Mouse (Mus musculus) layer of hippocampus, adult 9-11 months (tissue): Measurements from ENCODE around the gene Gpr39.
"Not testable (repeated sequence)": the region's sequence is repeated elsewhere in the genome, so short reads cannot be mapped to it uniquely, and the experiment has no call there.

ENCODE experiments used
- DNase-seq: peaks from one replicate; pipeline ENCODE4 v3.0.0; 2022

Gene Gpr39

DNA sequence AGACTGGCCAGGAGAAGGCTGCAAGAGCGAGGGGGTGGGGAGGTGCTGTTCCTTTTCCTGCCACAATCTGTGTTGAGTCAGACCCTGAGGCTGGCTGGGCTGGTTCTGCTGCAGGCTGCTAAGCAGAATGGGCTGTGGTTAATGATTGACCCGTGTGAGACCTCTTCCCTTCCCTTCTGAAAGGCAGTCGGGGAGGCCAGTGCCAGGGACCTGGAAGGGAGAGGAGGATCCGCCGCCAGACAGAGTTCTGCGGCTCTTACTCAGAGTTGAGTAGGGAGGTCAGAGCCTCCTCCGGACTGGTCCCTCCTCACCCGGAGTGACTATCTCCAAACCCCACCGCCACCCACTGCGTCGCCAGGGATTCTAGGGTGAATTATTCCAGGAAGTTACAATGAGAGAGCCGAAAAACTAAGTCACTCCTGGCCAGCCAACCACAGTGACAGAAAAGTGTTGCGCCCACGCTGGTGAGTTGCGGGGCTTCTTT lies at the start of gene Gpr39:
Gene Gpr39 (plus strand): TSS at position 206 of the 484 bp plus-strand sequence.
- no peak for DNase-seq

- DNase-seq, result no peak
Observed at GRCm38 (mm10) chr1:125639501-125640253, 37.1 kb upstream of the Gpr39 start.

DNA sequence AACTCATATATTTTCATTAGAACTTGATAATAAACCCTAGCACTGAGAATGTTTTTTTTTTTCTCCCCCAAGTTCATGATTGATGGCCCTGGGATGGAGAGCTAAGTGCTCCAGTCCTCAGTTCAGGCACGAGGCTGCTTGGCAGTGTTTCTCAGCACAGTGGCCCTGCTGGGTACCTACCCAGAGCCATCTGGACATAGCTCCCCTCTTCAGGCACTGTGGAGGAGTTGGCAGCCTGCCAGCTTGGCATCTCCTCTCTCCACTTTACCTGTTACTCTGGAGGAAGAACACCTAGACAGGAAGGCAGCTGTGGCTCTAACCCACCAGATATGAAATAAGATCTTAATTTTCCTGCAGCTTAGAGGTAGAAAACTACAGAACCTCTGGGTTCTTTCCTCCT lies 33.2 kb upstream of the Gpr39 start:
- no peak for DNase-seq

GRCm38 (mm10) chr1:125646816-125647215 lies 30.0 kb upstream of the Gpr39 start:
- DNase-seq, result not testable (repeated sequence)

GRCm38 (mm10) chr1:125648011-125648410 lies 28.8 kb upstream of the Gpr39 start:
- DNase-seq, result no peak

- no peak for DNase-seq
Observed at GRCm38 (mm10) chr1:125649056-125649455, 27.7 kb upstream of the Gpr39 start.

GRCm38 (mm10) chr1:125652836-125653594 lies 23.8 kb upstream of the Gpr39 start:
- DNase-seq, result no peak

DNA sequence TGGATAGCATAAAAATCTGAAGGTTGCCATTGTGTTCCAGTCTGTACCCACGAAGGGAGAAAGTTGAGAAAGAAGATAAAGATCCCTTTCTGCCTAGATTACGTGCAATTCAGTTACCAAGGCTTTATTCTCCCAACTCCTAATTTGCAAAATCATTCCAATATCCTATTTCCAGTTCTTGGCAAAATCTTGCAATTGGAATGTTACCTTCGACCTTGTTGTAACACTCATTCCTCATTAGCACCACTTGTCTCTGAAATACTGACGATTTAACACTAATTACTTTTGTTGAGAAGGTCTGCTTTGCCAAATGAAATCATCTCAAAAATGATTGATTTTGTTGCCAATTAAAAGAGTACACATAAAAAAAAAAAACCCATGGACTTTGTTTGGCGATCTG lies 19.4 kb upstream of the Gpr39 start:
- DNase-seq, result no peak

GRCm38 (mm10) chr1:125660151-125660550 lies 16.6 kb upstream of the Gpr39 start:
- DNase-seq, result no peak

DNA sequence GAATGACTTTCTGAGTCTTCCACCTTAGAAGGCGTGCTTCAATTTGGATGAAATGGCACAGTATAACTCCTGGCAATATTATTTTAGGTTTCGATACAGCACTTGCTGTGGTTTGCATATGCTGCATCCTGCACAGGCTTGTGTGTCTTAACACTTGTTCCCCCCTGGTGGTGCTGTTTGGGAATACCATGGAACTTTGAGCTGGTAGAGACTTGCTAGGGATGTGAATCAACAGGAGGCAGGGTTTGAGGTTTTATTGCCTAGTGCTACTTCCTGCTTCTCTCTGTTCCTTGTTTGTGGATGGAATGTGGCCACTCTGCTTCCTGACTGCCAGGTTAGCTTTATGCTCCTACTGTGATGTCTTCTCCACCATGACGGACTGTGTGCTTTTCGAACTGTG lies 15.9 kb upstream of the Gpr39 start:
- no peak for DNase-seq

DNA sequence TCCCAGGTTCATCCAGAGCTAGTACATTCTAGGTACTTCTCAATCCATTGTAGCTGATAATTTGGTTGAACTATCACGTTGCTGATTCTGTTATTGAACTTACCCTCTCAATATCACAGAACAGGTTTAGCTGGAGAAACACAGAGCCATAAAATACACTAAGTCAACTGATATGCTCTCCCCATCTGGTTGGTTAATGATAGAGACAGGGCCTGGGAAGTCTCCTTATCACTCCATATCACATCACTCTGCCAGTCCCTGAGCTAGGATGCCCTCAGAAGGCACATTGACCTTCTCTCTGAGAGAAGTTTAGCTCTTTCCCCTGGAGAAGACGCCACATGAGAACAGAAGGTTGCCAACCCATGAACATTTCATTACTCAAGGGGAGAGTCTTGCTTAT lies 14.7 kb upstream of the Gpr39 start:
- no peak for DNase-seq

GRCm38 (mm10) chr1:125662660-125663059 lies 14.1 kb upstream of the Gpr39 start:
- DNase-seq, result no peak

DNA sequence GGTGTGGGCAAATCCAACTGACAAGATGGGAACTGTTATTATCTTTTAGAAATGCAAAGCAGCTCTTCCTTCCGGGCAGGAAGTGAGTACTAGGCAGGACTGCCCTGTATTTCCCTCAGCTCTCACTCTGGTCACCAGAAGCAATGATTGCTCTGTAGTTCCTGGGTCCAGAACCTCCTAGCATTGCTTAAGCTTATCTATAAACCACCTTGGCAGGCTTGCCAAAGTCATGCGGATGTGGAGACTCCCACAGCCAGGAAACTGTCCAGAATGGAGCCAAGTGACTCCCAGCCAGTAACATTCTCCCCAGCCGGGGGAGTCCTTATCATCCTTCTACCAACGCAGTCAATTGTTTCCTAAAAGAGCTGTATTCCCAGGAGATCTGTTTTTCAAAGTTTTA lies 13.7 kb upstream of the Gpr39 start:
- no peak for DNase-seq

GRCm38 (mm10) chr1:125665127-125665637 lies 11.6 kb upstream of the Gpr39 start:
- no peak for DNase-seq

GRCm38 (mm10) chr1:125669035-125669434 lies 7.8 kb upstream of the Gpr39 start:
- no peak for DNase-seq

- DNase-seq, result no peak
Observed at GRCm38 (mm10) chr1:125675186-125675585, 1.6 kb upstream of the Gpr39 start.

DNA sequence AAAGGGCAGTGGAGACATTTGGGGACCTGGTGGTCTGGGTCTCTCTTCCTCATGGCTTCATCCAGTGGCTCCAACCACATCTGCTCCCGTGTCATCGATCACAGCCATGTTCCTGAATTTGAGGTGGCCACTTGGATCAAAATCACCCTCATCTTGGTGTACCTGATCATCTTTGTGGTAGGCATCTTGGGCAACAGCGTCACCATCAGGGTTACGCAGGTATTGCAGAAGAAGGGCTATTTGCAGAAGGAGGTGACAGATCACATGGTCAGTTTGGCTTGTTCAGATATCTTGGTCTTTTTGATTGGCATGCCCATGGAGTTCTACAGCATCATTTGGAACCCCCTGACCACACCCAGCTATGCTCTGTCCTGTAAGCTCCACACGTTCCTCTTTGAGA lies 491 bp downstream of the Gpr39 start:
- no peak for DNase-seq

- DNase-seq, result no peak
Observed at GRCm38 (mm10) chr1:125679522-125680077, 2.8 kb downstream of the Gpr39 start.

DNA sequence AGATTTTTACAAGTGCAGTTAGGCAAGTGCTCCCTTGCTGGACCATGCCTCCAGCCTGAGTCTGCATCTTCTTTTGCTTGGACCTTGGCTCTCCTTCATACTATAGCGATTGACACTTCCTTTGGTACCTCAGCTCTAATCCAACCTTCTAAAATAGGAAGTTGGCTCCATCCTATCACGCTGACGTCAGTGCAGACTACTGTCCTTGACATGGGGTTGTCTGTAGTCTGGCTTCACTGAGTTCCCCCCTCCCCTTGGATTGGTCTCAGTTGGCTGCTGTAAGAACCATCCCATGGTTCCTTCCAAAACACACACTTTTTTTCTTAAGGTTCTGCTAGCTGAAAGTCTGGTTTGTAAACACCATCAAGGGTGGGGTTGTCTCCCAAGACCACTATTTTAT lies 7.6 kb downstream of the Gpr39 start:
- DNase-seq, result no peak

DNA sequence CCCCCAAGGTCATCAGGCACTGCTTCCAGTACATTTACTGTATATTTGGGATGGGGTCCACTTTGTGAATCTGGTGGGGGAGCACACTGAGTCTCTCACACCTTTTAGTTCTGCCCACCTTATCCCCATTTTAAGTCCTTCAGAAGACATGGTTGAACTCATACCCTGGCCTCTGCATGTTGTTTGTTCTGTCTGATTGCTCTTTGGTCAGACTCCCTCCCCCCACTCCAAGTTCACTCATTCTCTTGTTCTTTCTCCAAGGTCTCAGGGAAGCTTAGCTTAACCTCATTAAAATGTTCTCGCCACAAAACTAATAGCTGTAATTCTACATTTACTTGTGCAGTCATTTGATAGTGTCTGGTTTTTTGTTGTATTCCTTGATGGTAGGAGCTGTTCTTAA lies 8.5 kb downstream of the Gpr39 start:
- DNase-seq, result no peak

- DNase-seq, result no peak
Observed at GRCm38 (mm10) chr1:125687701-125688420, 11.1 kb downstream of the Gpr39 start.

GRCm38 (mm10) chr1:125693541-125693940 lies 16.7 kb downstream of the Gpr39 start:
- DNase-seq, result no peak

GRCm38 (mm10) chr1:125694338-125694737 lies 17.5 kb downstream of the Gpr39 start:
- no peak for DNase-seq
